ENCODE assay signal across 8 mouse cellular contexts in genomic region chr16:31591565-31591964, GRCm38 (mm10).
A peak's percentile ranks its signal among the peaks of the same experiment; 100 is the strongest.
DNase-seq lines count a peak whose midpoint lies in the region; ATAC-seq and TF ChIP-seq lines count a peak whose summit lies in the region.
"Had no signal": no experiment of that assay in that cellular context is flagged by ENCODE, and none has a peak within 500 bp of the region (broad histone marks: within the 10 kb centered on the region; RNA-seq: fewer than 3 reads in every experiment).

No protein-coding gene starts in this region.

- TF ChIP-seq CTCF in liver, postnatal 0 days (IDR thresholded peaks at IDR 0.05; ENCODE audit: low read depth) = no peak

- no peak for TF ChIP-seq EP300 in liver, postnatal 0 days (IDR thresholded peaks at IDR 0.05; ENCODE audit: low read depth)

- H3K4me2 ChIP-seq in liver, embryonic 13.5 days = 0 out of 2 replicates have a peak overlapping the region, but pooled peaks have one; percentile 37
- H3K4me2 ChIP-seq in liver, postnatal 0 days (ENCODE audit: low read depth, low read length) = no peak overlapping the region
- 0 out of 2 replicates have a peak overlapping the region, but pooled peaks have one; percentile 18 for H3K4me2 ChIP-seq in forebrain, embryonic 14.5 days (ENCODE audit: low read length)
- H3K4me2 ChIP-seq in intestine, embryonic 16.5 days (ENCODE audit: low read depth, low read length) = no peak overlapping the region
- peak overlapping the region; percentile 22; the same call in 1 of the 2 replicates for H3K4me2 ChIP-seq in stomach, embryonic 14.5 days (replicated peaks; ENCODE audit: low read depth, low read length)

- H3K27ac ChIP-seq in liver, embryonic 13.5 days = no peak overlapping the region
- no peak overlapping the region for H3K27ac ChIP-seq in liver, postnatal 0 days (ENCODE audit: low read depth)
- H3K27ac ChIP-seq in forebrain, embryonic 14.5 days (ENCODE audit: low read depth, low read length) = peak overlapping the region; percentile 95
- peak overlapping the region; percentile 57 for H3K27ac ChIP-seq in intestine, embryonic 16.5 days (ENCODE audit: low read length)
- peak overlapping the region; percentile 83; the same call in 1 of the 2 replicates for H3K27ac ChIP-seq in stomach, embryonic 14.5 days (ENCODE audit: low read length)

- H3K9me3 ChIP-seq in liver, embryonic 13.5 days (replicated peaks) = no peaks in the 10 kb centered on the region
- H3K9me3 ChIP-seq in liver, postnatal 0 days (ENCODE audit: low read length) = no peaks in the 10 kb centered on the region
- H3K9me3 ChIP-seq in forebrain, embryonic 14.5 days (replicated peaks; ENCODE audit: control insufficient read depth, low read length) = no peaks in the 10 kb centered on the region
- no peaks in the 10 kb centered on the region for H3K9me3 ChIP-seq in intestine, embryonic 16.5 days (ENCODE audit: control insufficient read depth, low read length)
- no peaks in the 10 kb centered on the region for H3K9me3 ChIP-seq in stomach, embryonic 14.5 days (ENCODE audit: control insufficient read depth, low read depth, low read length)
- H3K9me3 ChIP-seq: megakaryocyte, embryonic 14.5 days had no signal

- WGBS in liver, embryonic 13.5 days (ENCODE audit: insufficient replicate concordance) = 78% methylated on average over 3 of the region's 3 CpGs
- 78% methylated on average over 3 of the region's 3 CpGs for WGBS in liver, postnatal 0 days (ENCODE audit: insufficient replicate concordance)
- 31% methylated on average over 3 of the region's 3 CpGs for WGBS in forebrain, embryonic 14.5 days
- 61% methylated on average over 3 of the region's 3 CpGs for WGBS in intestine, embryonic 16.5 days
- WGBS in stomach, embryonic 14.5 days = 68% methylated on average over 3 of the region's 3 CpGs

- H3K4me1 ChIP-seq in liver, embryonic 13.5 days (replicated peaks) = peaks cover 40% of the 10 kb centered on the region
- H3K4me1 ChIP-seq in liver, postnatal 0 days (ENCODE audit: insufficient read depth) = peaks cover 7% of the 10 kb centered on the region
- peaks cover 26% of the 10 kb centered on the region for H3K4me1 ChIP-seq in forebrain, embryonic 14.5 days (ENCODE audit: control insufficient read depth, insufficient read depth, low read length)
- H3K4me1 ChIP-seq in intestine, embryonic 16.5 days (ENCODE audit: control insufficient read depth, insufficient read depth, low read length) = peaks cover 24% of the 10 kb centered on the region
- peaks cover 20% of the 10 kb centered on the region for H3K4me1 ChIP-seq in stomach, embryonic 14.5 days (ENCODE audit: control insufficient read depth, insufficient read depth, low read length)

- no peak for DNase-seq in liver, embryonic 13.5 days
- DNase-seq in liver, postnatal 0 days = no peak
- no peak for DNase-seq in forebrain, embryonic 14.5 days (ENCODE audit: low spot score)
- DNase-seq in urinary bladder, postnatal 36 days (ENCODE audit: low spot score in 2 of 2) = no peak
- DNase-seq in adrenal gland, adult 2 months = no peak

- no peaks in the 10 kb centered on the region for H3K36me3 ChIP-seq in liver, embryonic 13.5 days
- no peaks in the 10 kb centered on the region for H3K36me3 ChIP-seq in liver, postnatal 0 days (replicated peaks; ENCODE audit: insufficient read depth, low read length)
- H3K36me3 ChIP-seq in forebrain, embryonic 14.5 days (ENCODE audit: control insufficient read depth, insufficient read depth, low read length) = no peaks in the 10 kb centered on the region
- no peaks in the 10 kb centered on the region for H3K36me3 ChIP-seq in intestine, embryonic 16.5 days (ENCODE audit: control insufficient read depth, insufficient read depth, low read length)
- no peaks in the 10 kb centered on the region for H3K36me3 ChIP-seq in stomach, embryonic 14.5 days (ENCODE audit: control insufficient read depth, insufficient read depth, low read length)

- H3K9ac ChIP-seq in liver, embryonic 13.5 days = no peak overlapping the region
- no peak overlapping the region for H3K9ac ChIP-seq in liver, postnatal 0 days (replicated peaks)
- no peak overlapping the region for H3K9ac ChIP-seq in forebrain, embryonic 14.5 days (ENCODE audit: low read length)
- H3K9ac ChIP-seq in intestine, embryonic 16.5 days (ENCODE audit: low read depth, low read length) = 0 out of 2 replicates have a peak overlapping the region, but pooled peaks have one; percentile 5
- H3K9ac ChIP-seq in stomach, embryonic 14.5 days (replicated peaks; ENCODE audit: low read depth, low read length) = no peak overlapping the region

- no peak for ATAC-seq in liver, embryonic 13.5 days (ENCODE audit: low read depth)
- ATAC-seq in liver, postnatal 0 days = no peak
- ATAC-seq in forebrain, embryonic 14.5 days = peak; percentile 25; the same call in 1 of the 2 replicates
- ATAC-seq in intestine, embryonic 16.5 days = peak; percentile 25
- ATAC-seq in stomach, embryonic 14.5 days (ENCODE audit: insufficient number of reproducible peaks, insufficient read depth, low FRiP score, low read depth) = 0 out of 2 replicates have a peak, but pooled peaks have one; percentile 12

- no peak overlapping the region for H3K4me3 ChIP-seq in liver, embryonic 13.5 days (replicated peaks)
- H3K4me3 ChIP-seq in liver, postnatal 0 days (ENCODE audit: low read depth, low read length) = no peak overlapping the region
- H3K4me3 ChIP-seq in forebrain, embryonic 14.5 days (ENCODE audit: low read depth, low read length) = no peak overlapping the region
- no peak overlapping the region for H3K4me3 ChIP-seq in intestine, embryonic 16.5 days (ENCODE audit: low read length)
- no peak overlapping the region for H3K4me3 ChIP-seq in stomach, embryonic 14.5 days (ENCODE audit: low read depth, low read length)
- H3K4me3 ChIP-seq: megakaryocyte, embryonic 14.5 days had no signal

- no peaks in the 10 kb centered on the region for H3K27me3 ChIP-seq in liver, embryonic 13.5 days
- H3K27me3 ChIP-seq in liver, postnatal 0 days (ENCODE audit: insufficient read depth, low read length) = no peaks in the 10 kb centered on the region
- H3K27me3 ChIP-seq in forebrain, embryonic 14.5 days (replicated peaks; ENCODE audit: control insufficient read depth, insufficient read depth, low read length) = no peaks in the 10 kb centered on the region
- H3K27me3 ChIP-seq in intestine, embryonic 16.5 days (replicated peaks; ENCODE audit: control insufficient read depth, insufficient read depth, low read length) = no peaks in the 10 kb centered on the region
- no peaks in the 10 kb centered on the region for H3K27me3 ChIP-seq in stomach, embryonic 14.5 days (ENCODE audit: control insufficient read depth, insufficient read depth, low read length)

Comparison
In these comparisons a context has a peak if more than half of its experiments do, and no peak if none do; other contexts are left out.
1. H3K4me2 ChIP-seq: peak in liver, embryonic 13.5 days (single experiment), forebrain, embryonic 14.5 days (single experiment) and stomach, embryonic 14.5 days (single experiment); none in liver, postnatal 0 days (single experiment) and intestine, embryonic 16.5 days (single experiment).
2. ATAC-seq: peak in forebrain, embryonic 14.5 days (single experiment), intestine, embryonic 16.5 days (single experiment) and stomach, embryonic 14.5 days (single experiment); none in liver, embryonic 13.5 days (single experiment) and liver, postnatal 0 days (single experiment).
3. H3K27ac ChIP-seq: peak in forebrain, embryonic 14.5 days (single experiment), intestine, embryonic 16.5 days (single experiment) and stomach, embryonic 14.5 days (single experiment); none in liver, embryonic 13.5 days (single experiment) and liver, postnatal 0 days (single experiment).